Mouse (Mus musculus) liver, embryonic 14.5 days (tissue): ENCODE results near the gene Adap2.

Experiments used
- CTCF ChIP-seq: IDR thresholded peaks from 2 replicates; pipeline ENCODE4 v1.5.1; 2016; ENCODE audit warnings: antibody characterized with exemption, low read depth, control low read depth
- EP300 ChIP-seq: IDR thresholded peaks from 2 replicates; pipeline ENCODE4 v1.6.1; 2016; ENCODE audit warnings: antibody characterized with exemption, low read depth

DNA sequence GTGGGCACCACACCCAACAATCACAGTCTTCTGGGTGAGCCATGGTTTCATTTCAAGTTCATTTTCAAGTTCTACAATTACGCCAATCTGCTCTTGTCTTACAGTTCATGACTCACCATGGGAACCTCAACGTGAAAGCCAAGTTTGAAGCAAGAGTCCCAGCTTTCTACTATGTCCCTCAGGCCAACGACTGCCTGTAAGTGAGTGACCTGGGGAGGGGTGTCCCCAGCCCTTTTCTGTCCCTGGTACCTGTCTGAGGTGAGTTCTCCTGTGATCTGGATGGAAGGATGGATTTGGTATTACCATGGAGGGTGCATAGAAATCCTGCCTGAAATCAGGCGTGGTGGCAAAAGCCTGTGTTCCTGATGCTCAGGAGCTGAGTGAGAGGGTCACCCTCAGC lies 2.9 kb downstream of the Adap2 start:
- no peak for TF ChIP-seq EP300
- no peak for TF ChIP-seq CTCF
